Mouse (Mus musculus): ENCODE data around the gene Tamm41. TPM values are rescaled to one million over a fixed set of nuclear protein-coding genes. Genes with fewer than 3 reads are reported as not detected.

Tamm41 gene
- polyA plus RNA-seq, 1 experiment from 2014 or later, result 68.1 TPM

GRCm38 (mm10) chr6:115049015-115049414, 11.3 kb upstream of the Tamm41 start:
- ATAC-seq (ENCODE audit: insufficient number of reproducible peaks, insufficient read depth, low FRiP score, low TSS enrichment), result no peak
- no peaks in the 10 kb centered on the region for H3K4me1 ChIP-seq
- 18% methylated on average over 4 of the region's 4 CpGs for WGBS
- no peaks in the 10 kb centered on the region for H3K27me3 ChIP-seq
- H3K4me2 ChIP-seq (replicated peaks), result no peak overlapping the region
- no peak overlapping the region for H3K9ac ChIP-seq
- H3K36me3 ChIP-seq, result no peaks in the 10 kb centered on the region
- no peak overlapping the region for H3K4me3 ChIP-seq
- H3K27ac ChIP-seq, result no peak overlapping the region
- no peaks in the 10 kb centered on the region for H3K9me3 ChIP-seq

DNA sequence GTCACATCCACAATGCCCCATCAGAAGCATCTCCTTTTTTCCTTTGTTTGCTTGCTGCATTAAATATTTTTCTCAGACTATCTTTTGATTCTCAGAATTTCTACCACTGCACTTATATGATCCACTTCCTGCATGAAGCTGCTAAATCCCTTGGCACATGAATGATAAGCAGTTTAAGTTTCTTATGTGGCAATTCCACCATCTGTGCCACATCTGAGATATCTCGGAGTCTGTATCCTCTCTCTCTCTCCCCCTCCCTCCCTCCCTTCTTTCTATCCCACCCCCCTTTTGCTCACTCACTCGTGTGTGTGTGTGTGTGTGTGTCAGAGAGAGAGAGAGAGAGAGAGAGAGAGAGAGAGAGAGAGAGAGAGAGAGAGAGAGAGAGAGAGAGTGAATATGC, 10.1 kb upstream of the Tamm41 start:
- no peak overlapping the region for H3K4me3 ChIP-seq
- no peak for ATAC-seq (ENCODE audit: insufficient number of reproducible peaks, insufficient read depth, low FRiP score, low TSS enrichment)
- 48% methylated on average over 2 of the region's 2 CpGs for WGBS

DNA sequence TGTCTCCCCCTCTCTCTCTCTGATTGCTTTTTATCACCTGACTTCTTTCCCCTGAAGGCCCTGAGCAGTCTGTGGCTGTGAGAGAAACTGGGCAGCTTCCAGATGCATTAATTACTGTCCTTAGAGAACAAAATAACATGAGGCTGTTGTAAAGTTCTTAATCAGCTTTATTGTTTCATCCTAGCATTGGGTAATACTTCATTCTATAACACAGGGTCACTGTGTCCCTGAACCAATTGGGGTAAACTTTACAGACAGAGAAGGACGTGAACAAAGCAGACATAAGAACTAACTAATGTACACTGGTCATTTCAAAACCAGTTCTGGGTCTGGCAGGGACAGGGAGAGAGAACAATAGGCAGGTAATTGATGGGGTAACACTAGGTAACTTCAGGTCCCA, 8.4 kb upstream of the Tamm41 start:
- ATAC-seq (ENCODE audit: insufficient number of reproducible peaks, insufficient read depth, low FRiP score, low TSS enrichment), result no peak
- no peak overlapping the region for H3K27ac ChIP-seq
- no peak overlapping the region for H3K4me2 ChIP-seq (replicated peaks)
- H3K27me3 ChIP-seq, result no peaks in the 10 kb centered on the region
- H3K36me3 ChIP-seq, result no peaks in the 10 kb centered on the region
- H3K9me3 ChIP-seq, result no peaks in the 10 kb centered on the region
- WGBS, result 67% methylated on average over 1 of the region's 1 CpGs
- H3K4me3 ChIP-seq, result no peak overlapping the region
- H3K4me1 ChIP-seq, result no peaks in the 10 kb centered on the region
- no peak overlapping the region for H3K9ac ChIP-seq

More for the DNA sequence above, 10.1 kb upstream of the Tamm41 start:
- Histone ChIP-seq H3K9ac (no peak overlapping the region), H3K4me2 (replicated peaks) (no peak overlapping the region), H3K36me3 (no peaks in the 10 kb centered on the region), H3K9me3 (no peaks in the 10 kb centered on the region), H3K4me1 (no peaks in the 10 kb centered on the region), H3K27me3 (no peaks in the 10 kb centered on the region), H3K27ac (no peak overlapping the region)

- 61% methylated on average over 1 of the region's 1 CpGs for WGBS
- no peak overlapping the region for H3K4me3 ChIP-seq
- no peaks in the 10 kb centered on the region for H3K27me3 ChIP-seq
- ATAC-seq (ENCODE audit: insufficient number of reproducible peaks, insufficient read depth, low FRiP score, low TSS enrichment), result no peak
- no peaks in the 10 kb centered on the region for H3K4me1 ChIP-seq
- no peaks in the 10 kb centered on the region for H3K36me3 ChIP-seq
- H3K27ac ChIP-seq, result no peak overlapping the region
- H3K4me2 ChIP-seq (replicated peaks), result no peak overlapping the region
- H3K9ac ChIP-seq, result no peak overlapping the region
- no peaks in the 10 kb centered on the region for H3K9me3 ChIP-seq
These were observed 7.0 kb upstream of the Tamm41 start for GRCm38 (mm10) chr6:115044709-115045108.

- Histone ChIP-seq H3K27ac (no peak overlapping the region), H3K27me3 (no peaks in the 10 kb centered on the region), H3K4me2 (replicated peaks) (no peak overlapping the region), H3K9me3 (no peaks in the 10 kb centered on the region), H3K36me3 (no peaks in the 10 kb centered on the region), H3K9ac (no peak overlapping the region), H3K4me1 (no peaks in the 10 kb centered on the region), H3K4me3 (no peak overlapping the region)
- WGBS, result 72% methylated on average over 14 of the region's 14 CpGs
- ATAC-seq (ENCODE audit: insufficient number of reproducible peaks, insufficient read depth, low FRiP score, low TSS enrichment), result no peak
These were observed 6.2 kb upstream of the Tamm41 start for GRCm38 (mm10) chr6:115043657-115044500.

DNA sequence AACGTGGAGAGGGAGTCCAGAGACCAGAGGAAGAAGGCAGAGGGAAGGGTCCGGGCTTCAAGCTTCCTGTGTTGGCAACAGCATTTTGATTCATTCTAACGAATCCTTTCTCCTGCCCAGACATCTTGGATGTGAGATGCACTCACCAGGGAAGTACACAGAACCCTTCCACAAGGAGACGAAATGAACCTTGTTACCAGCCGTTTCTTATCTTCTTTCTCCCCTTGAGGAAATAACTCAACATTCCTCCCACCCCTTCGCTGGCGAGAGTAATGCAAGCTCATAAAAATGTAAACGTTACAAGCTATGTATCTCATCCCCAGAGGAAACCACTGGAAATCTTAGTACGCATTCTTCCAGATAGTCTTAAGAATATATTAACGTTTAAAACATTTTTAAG, 4.9 kb upstream of the Tamm41 start:
- no peaks in the 10 kb centered on the region for H3K36me3 ChIP-seq
- no peak overlapping the region for H3K27ac ChIP-seq
- H3K4me3 ChIP-seq, result no peak overlapping the region
- H3K9me3 ChIP-seq, result no peaks in the 10 kb centered on the region
- H3K4me2 ChIP-seq (replicated peaks), result no peak overlapping the region
- no peak for ATAC-seq (ENCODE audit: insufficient number of reproducible peaks, insufficient read depth, low FRiP score, low TSS enrichment)
- WGBS, result 52% methylated on average over 10 of the region's 10 CpGs
- no peaks in the 10 kb centered on the region for H3K4me1 ChIP-seq
- no peak overlapping the region for H3K9ac ChIP-seq
- H3K27me3 ChIP-seq, result no peaks in the 10 kb centered on the region

- peaks cover 47% of the 10 kb centered on the region for H3K36me3 ChIP-seq
- ATAC-seq (ENCODE audit: insufficient number of reproducible peaks, insufficient read depth, low FRiP score, low TSS enrichment), result no peak
- no peaks in the 10 kb centered on the region for H3K9me3 ChIP-seq
- H3K9ac ChIP-seq, result no peak overlapping the region
- H3K27me3 ChIP-seq, result no peaks in the 10 kb centered on the region
- no peak overlapping the region for H3K4me3 ChIP-seq
- no peak overlapping the region for H3K27ac ChIP-seq
- H3K4me1 ChIP-seq, result peaks cover 11% of the 10 kb centered on the region
- 90% methylated on average over 5 of the region's 5 CpGs for WGBS
- H3K4me2 ChIP-seq (replicated peaks), result no peak overlapping the region
These were observed 4.2 kb downstream of the Tamm41 start for GRCm38 (mm10) chr6:115033441-115033840.

DNA sequence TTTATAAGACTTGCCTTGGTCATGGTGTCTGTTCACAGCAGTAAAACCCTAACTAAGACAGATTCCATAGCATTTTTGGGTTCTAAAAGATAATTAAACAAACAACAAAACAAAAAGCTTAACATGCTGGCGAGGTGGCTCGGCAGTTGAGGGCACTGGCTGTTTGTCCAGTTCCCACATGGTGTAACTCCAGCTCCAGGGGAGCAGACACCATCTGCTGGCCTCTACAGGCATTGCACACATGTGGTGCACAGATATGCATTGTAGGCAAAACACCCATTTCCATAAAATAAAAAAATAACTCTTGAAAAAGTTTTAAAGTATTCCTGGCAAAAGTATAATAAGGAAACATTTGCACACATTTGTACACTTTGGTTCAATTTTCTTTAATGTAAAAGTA, 7.6 kb downstream of the Tamm41 start:
- Histone ChIP-seq H3K27ac (no peak overlapping the region), H3K36me3 (peaks cover 52% of the 10 kb centered on the region), H3K9me3 (no peaks in the 10 kb centered on the region), H3K4me1 (no peaks in the 10 kb centered on the region), H3K4me2 (replicated peaks) (no peak overlapping the region), H3K4me3 (no peak overlapping the region), H3K27me3 (no peaks in the 10 kb centered on the region), H3K9ac (no peak overlapping the region)
- WGBS, result 86% methylated on average over 2 of the region's 2 CpGs
- ATAC-seq (ENCODE audit: insufficient number of reproducible peaks, insufficient read depth, low FRiP score, low TSS enrichment), result no peak

DNA sequence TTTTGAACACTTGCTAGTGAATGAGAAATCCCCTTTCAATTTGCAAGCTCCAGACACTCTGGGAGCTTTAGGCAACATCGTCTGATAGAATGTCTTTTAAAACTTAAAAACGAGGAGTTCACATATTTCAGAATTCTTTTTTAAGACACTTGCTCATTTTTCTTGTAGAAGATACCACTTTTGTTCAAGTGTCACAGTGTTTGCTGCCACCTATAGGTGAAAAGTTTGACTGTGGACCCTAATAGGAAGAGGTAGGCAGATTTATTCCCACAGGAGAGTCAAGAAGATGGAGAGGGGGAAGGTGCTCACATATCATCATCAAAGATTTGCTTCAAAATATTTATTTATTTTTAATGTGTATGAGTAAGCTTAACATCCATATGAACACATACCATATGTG, 8.4 kb downstream of the Tamm41 start:
- Histone ChIP-seq H3K27ac (no peak overlapping the region), H3K4me3 (no peak overlapping the region), H3K9ac (no peak overlapping the region), H3K4me1 (no peaks in the 10 kb centered on the region), H3K36me3 (peaks cover 57% of the 10 kb centered on the region), H3K27me3 (no peaks in the 10 kb centered on the region), H3K4me2 (replicated peaks) (no peak overlapping the region), H3K9me3 (no peaks in the 10 kb centered on the region)
- WGBS, result 77% methylated on average over 2 of the region's 2 CpGs
- no peak for ATAC-seq (ENCODE audit: insufficient number of reproducible peaks, insufficient read depth, low FRiP score, low TSS enrichment)

DNA sequence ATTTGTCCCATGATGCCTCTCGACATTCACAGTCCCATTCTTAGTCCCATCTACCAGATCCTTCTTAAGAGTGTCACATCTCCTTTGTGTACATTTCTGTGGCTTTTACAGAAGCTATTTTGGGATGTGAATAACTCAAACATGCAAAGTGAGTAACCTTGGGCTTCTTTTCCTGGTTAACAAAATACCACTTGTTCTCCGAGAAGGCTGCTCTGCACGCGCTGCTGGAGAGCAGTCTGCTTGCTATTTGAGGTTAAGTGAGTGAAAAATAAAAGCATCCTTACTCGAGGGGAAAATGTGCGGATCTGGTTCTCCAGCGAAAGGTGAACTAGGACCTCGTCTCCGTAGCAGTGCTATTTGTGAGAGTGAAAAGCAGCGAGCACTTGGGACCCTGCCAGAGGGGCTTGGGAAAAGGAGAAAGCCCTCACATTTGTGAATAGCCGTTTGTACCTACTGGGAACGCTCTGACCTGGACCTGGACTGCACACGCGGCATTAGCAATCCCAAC, 10.1 kb downstream of the Tamm41 start:
- ATAC-seq (ENCODE audit: insufficient number of reproducible peaks, insufficient read depth, low FRiP score, low TSS enrichment), result no peak

GRCm38 (mm10) chr6:115022876-115023275, 14.8 kb downstream of the Tamm41 start:
- Histone ChIP-seq H3K36me3 (peaks cover 51% of the 10 kb centered on the region), H3K9me3 (no peaks in the 10 kb centered on the region), H3K9ac (no peak overlapping the region), H3K4me1 (no peaks in the 10 kb centered on the region), H3K4me3 (no peak overlapping the region), H3K4me2 (replicated peaks) (no peak overlapping the region), H3K27ac (no peak overlapping the region), H3K27me3 (no peaks in the 10 kb centered on the region)
- no peak for ATAC-seq (ENCODE audit: insufficient number of reproducible peaks, insufficient read depth, low FRiP score, low TSS enrichment)
- 88% methylated on average over 9 of the region's 9 CpGs for WGBS

More for the DNA sequence above, 10.1 kb downstream of the Tamm41 start:
- Histone ChIP-seq H3K36me3 (peaks cover 53% of the 10 kb centered on the region), H3K9me3 (no peaks in the 10 kb centered on the region), H3K27ac (no peak overlapping the region), H3K27me3 (no peaks in the 10 kb centered on the region), H3K4me1 (no peaks in the 10 kb centered on the region), H3K9ac (no peak overlapping the region), H3K4me3 (no peak overlapping the region), H3K4me2 (replicated peaks) (no peak overlapping the region)
- 86% methylated on average over 14 of the region's 14 CpGs for WGBS

- H3K36me3 ChIP-seq, result peaks cover 55% of the 10 kb centered on the region
- no peak overlapping the region for H3K4me3 ChIP-seq
These were observed 22.2 kb downstream of the Tamm41 start for GRCm38 (mm10) chr6:115015461-115015860.

More at GRCm38 (mm10) chr6:115015461-115015860, 22.2 kb downstream of the Tamm41 start:
- ATAC-seq (ENCODE audit: insufficient number of reproducible peaks, insufficient read depth, low FRiP score, low TSS enrichment), result no peak
- Histone ChIP-seq H3K27me3 (no peaks in the 10 kb centered on the region), H3K4me1 (peaks cover 4% of the 10 kb centered on the region; the same call in 1 of the 2 replicates), H3K9ac (no peak overlapping the region), H3K9me3 (no peaks in the 10 kb centered on the region), H3K27ac (no peak overlapping the region), H3K4me2 (replicated peaks) (no peak overlapping the region)
- WGBS, result 92% methylated on average over 13 of the region's 13 CpGs
